ENCODE assay signal across 22 mouse cellular contexts in the genomic region with DNA sequence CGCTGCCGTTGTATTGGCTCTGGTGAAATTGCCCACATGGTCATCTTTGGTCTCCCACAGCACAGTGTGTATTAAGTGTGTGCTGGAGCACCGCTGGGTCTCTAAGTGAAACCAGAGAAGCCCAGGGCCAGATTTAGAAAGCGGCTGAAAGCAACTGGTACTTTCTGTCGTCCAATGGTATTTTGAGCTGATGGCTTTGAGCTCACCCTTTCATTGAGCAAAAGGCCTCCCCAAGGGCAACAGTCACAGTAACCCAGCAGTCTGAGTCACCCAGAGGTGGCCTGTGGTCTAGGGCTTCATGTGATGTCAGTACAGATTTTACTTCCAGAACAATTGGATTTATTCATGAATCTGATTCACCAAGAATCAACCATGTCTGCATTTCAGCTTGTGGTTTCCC. TPM values are rescaled to one million over a fixed set of nuclear protein-coding genes. Genes with fewer than 3 reads are reported as not detected.
DNase-seq lines count a peak whose midpoint lies in the region; ATAC-seq and TF ChIP-seq lines count a peak whose summit lies in the region.
"Had no signal": no experiment of that assay in that cellular context is flagged by ENCODE, and none has a peak within 500 bp of the region (broad histone marks: within the 10 kb centered on the region; RNA-seq: fewer than 3 reads in every experiment).

No protein-coding gene starts in this region.

- TF ChIP-seq EP300 in heart, adult 2 months (IDR thresholded peaks at IDR 0.05; ENCODE audit: insufficient read depth, low read depth, low read length): no peak

- H3K4me1 ChIP-seq in heart, adult 2 months (ENCODE audit: control insufficient read depth, insufficient read depth, low read length): no peaks in the 10 kb centered on the region; the same call in 1 of the 2 replicates
- H3K4me1 ChIP-seq: limb, embryonic 13.5 days; liver, embryonic 13.5 days had no signal

- no peak for TF ChIP-seq POLR2A in heart, adult 2 months (IDR thresholded peaks at IDR 0.05; ENCODE audit: insufficient read depth, low read depth, low read length)
- no peak for TF ChIP-seq POLR2A in myocyte (IDR thresholded peaks at IDR 0.05; ENCODE audit: insufficient read length, low read depth)

- no peak overlapping the region for H3K4me3 ChIP-seq in heart, adult 2 months
- H3K4me3 ChIP-seq in myocyte: no peak overlapping the region
- H3K4me3 ChIP-seq: embryonic facial prominence, embryonic 13.5 days; limb, embryonic 13.5 days; liver, embryonic 13.5 days had no signal

- H3K36me3 ChIP-seq in heart, adult 2 months (ENCODE audit: control insufficient read depth, insufficient read depth, low read length): no peaks in the 10 kb centered on the region
- H3K36me3 ChIP-seq in myocyte (ENCODE audit: control insufficient read depth, insufficient read depth): no peaks in the 10 kb centered on the region
- H3K36me3 ChIP-seq: embryonic facial prominence, embryonic 13.5 days; limb, embryonic 13.5 days; liver, embryonic 13.5 days had no signal

- TF ChIP-seq CTCF in heart, adult 2 months (IDR thresholded peaks at IDR 0.05): no peak

- ATAC-seq in granulocyte monocyte progenitor cell, adult 5-6 weeks (replicated peaks; ENCODE audit: poor library complexity, severe bottlenecking): no peak
- ATAC-seq: forebrain, embryonic 16.5 days had no signal

- intact Hi-C loops in heart, adult 2 months (cut with DNase I): loop anchor here (5.0 kb wide), 1 partner anchor 181 kb away; no protein-coding TSS in a partner anchor

- H3K4me2 ChIP-seq in myocyte (ENCODE audit: low read depth): peak overlapping the region; percentile 74
- H3K4me2 ChIP-seq: embryonic facial prominence, embryonic 13.5 days; limb, embryonic 13.5 days; liver, embryonic 13.5 days; lung, embryonic 14.5 days had no signal

- WGBS in heart, adult 2 months: 68% methylated on average over 5 of the region's 5 CpGs

- no peak overlapping the region for H3K9ac ChIP-seq in heart, adult 2 months (ENCODE audit: low read depth, low read length)
- H3K9ac ChIP-seq: embryonic facial prominence, embryonic 13.5 days; limb, embryonic 13.5 days; liver, embryonic 13.5 days; lung, embryonic 14.5 days had no signal

- H3K79me2 ChIP-seq in heart, adult 2 months (replicated peaks; ENCODE audit: control insufficient read depth, insufficient read depth, low read length): no peaks in the 10 kb centered on the region
- no peaks in the 10 kb centered on the region for H3K79me2 ChIP-seq in myocyte (ENCODE audit: control insufficient read depth, insufficient read depth)

- H3K27me3 ChIP-seq in heart, adult 2 months (ENCODE audit: control insufficient read depth, insufficient read depth, low read length): no peaks in the 10 kb centered on the region
- H3K27me3 ChIP-seq in myocyte (ENCODE audit: control insufficient read depth, insufficient read depth, insufficient read length): no peaks in the 10 kb centered on the region
- H3K27me3 ChIP-seq: embryonic facial prominence, embryonic 13.5 days; limb, embryonic 13.5 days; liver, embryonic 13.5 days had no signal

- H3K27ac ChIP-seq in heart, adult 2 months: no peak overlapping the region
- H3K27ac ChIP-seq: embryonic facial prominence, embryonic 13.5 days; limb, embryonic 13.5 days; liver, embryonic 13.5 days had no signal

- H3ac ChIP-seq in myocyte (ENCODE audit: control insufficient read depth, insufficient read length): no peak overlapping the region

- peak; percentile 18 to 59 for DNase-seq in adrenal gland, adult (ENCODE audit: inconsistent age in 2 of 2, low spot score in 1 of 2)
- no peak for DNase-seq in adrenal gland, adult 18-20 months (ENCODE audit: low spot score in 2 of 2)
- DNase-seq in heart, adult 8-10 months (ENCODE audit: low spot score): peak; percentile 15
- DNase-seq in heart, adult 2 months: no peak
- peak; percentile 7 to 31 for DNase-seq in adrenal gland, postnatal 36 days
- DNase-seq in ovary, postnatal 14 days (ENCODE audit: low spot score): no peak
- DNase-seq: cerebellum, adult 9-11 months; kidney, adult 11 months; liver, embryonic 13.5 days; lung, embryonic 14.5 days; lung, postnatal 36 days; thymus, adult 18-20 months; thymus, postnatal 4 days had no signal

TF ChIP-seq in myocyte, 11 proteins besides CTCF, POLR2A, EP300 and RAD21:
- no peak for TF ChIP-seq MAX (IDR thresholded peaks at IDR 0.05; ENCODE audit: low read depth)
- peak; percentile 18 for TF ChIP-seq TCF12 (IDR thresholded peaks at IDR 0.05; ENCODE audit: insufficient read depth, poor library complexity, severe bottlenecking)
- no peak for TF ChIP-seq MYOD1 (IDR thresholded peaks at IDR 0.05; ENCODE audit: control insufficient read depth in 1 of 3, insufficient read length in 2 of 3, low read depth in 2 of 3)
- peak in 1 of 3 experiments; percentile 9 for TF ChIP-seq MYOG (IDR thresholded peaks at IDR 0.05; ENCODE audit: control insufficient read depth in 1 of 3, insufficient read depth in 1 of 3, insufficient read length in 2 of 3, low read depth in 2 of 3)
- peak; percentile 15 for TF ChIP-seq USF1 (IDR thresholded peaks at IDR 0.05; ENCODE audit: low read depth)
- TF ChIP-seq CEBPB (IDR thresholded peaks at IDR 0.05; ENCODE audit: insufficient read depth, poor library complexity, severe bottlenecking): 0 out of 2 replicates have a peak, but pooled peaks have one; percentile 21
- TF ChIP-seq E2F4 (IDR thresholded peaks at IDR 0.05; ENCODE audit: insufficient read depth): no peak

RNA-seq across cellular contexts. Expression of a gene that starts 6.9 kb away (rescaled TPM):
- total RNA-seq in adrenal gland, adult 18-20 months (2021): not detected
- total RNA-seq in heart, adult 8-10 months (2022): under 1 TPM; 0.06 to 0.54 (median 0.17) TPM
- total RNA-seq in heart, adult 2 months (2021): under 1 TPM in 1 of 2 experiments, not detected in 1; 0.05 TPM
- 0.18 TPM in 1 of 2 replicates, not detected in the other for polyA plus RNA-seq in heart, adult 2 months (2012; rRNA removed)
- total RNA-seq in adrenal gland, postnatal 36 days (2021): not detected
- 0.06 TPM for polyA plus RNA-seq in myocyte (2012; fragmentation: generic; extraction: Trizol)
- not detected in 2 replicates for total RNA-seq in granulocyte monocyte progenitor cell, adult 5-6 weeks (2014; fragmentation: Nextera tagmentation)
- not detected in 2 replicates for total RNA-seq in granulocyte monocyte progenitor cell, adult 5-6 weeks (2017)
- total RNA-seq: megakaryocyte-erythroid progenitor cell, adult 5-6 weeks had no signal
- polyA plus RNA-seq: embryonic facial prominence, embryonic 13.5 days; heart, embryonic 14.5 days; hindbrain, embryonic 11.5 days; limb, embryonic 13.5 days; liver, embryonic 13.5 days; lung, embryonic 14.5 days; neural tube, embryonic 11.5 days had no signal

Comparison
In these comparisons a context has a peak if more than half of its experiments do, and no peak if none do; other contexts are left out.
1. DNase-seq: peak in adrenal gland, adult (2 of 2), heart, adult 8-10 months (single experiment) and adrenal gland, postnatal 36 days (2 of 2); none in adrenal gland, adult 18-20 months (0 of 2), heart, adult 2 months (0 of 2) and ovary, postnatal 14 days (single experiment).